In genomic region chr4:142113306-142113705, GRCm38 (mm10) we compare ENCODE assay signal across 8 mouse cellular contexts. TPM values are rescaled to one million over a fixed set of nuclear protein-coding genes. Genes with fewer than 3 reads are reported as not detected.
DNase-seq lines count a peak whose midpoint lies in the region; ATAC-seq lines count a peak whose summit lies in the region.

No protein-coding gene starts in this region.

- 35% methylated on average over 8 of the region's 8 CpGs for WGBS in forebrain, embryonic 13.5 days
- 34% methylated on average over 8 of the region's 8 CpGs for WGBS in forebrain, embryonic 12.5 days
- WGBS in midbrain, embryonic 12.5 days = 37% methylated on average over 8 of the region's 8 CpGs
- 43% methylated on average over 8 of the region's 8 CpGs for WGBS in midbrain, embryonic 10.5 days
- 32% methylated on average over 8 of the region's 8 CpGs for WGBS in intestine, embryonic 16.5 days
- 42% methylated on average over 8 of the region's 8 CpGs for WGBS in midbrain, embryonic 14.5 days

- peaks cover 35% of the 10 kb centered on the region for H3K36me3 ChIP-seq in forebrain, embryonic 13.5 days (ENCODE audit: poor library complexity, severe bottlenecking)
- peaks cover 27% of the 10 kb centered on the region for H3K36me3 ChIP-seq in forebrain, embryonic 12.5 days (replicated peaks)
- no peaks in the 10 kb centered on the region for H3K36me3 ChIP-seq in midbrain, embryonic 12.5 days
- H3K36me3 ChIP-seq in midbrain, embryonic 10.5 days = peaks cover 4% of the 10 kb centered on the region; the same call in 1 of the 2 replicates
- no peaks in the 10 kb centered on the region for H3K36me3 ChIP-seq in intestine, embryonic 16.5 days (ENCODE audit: control insufficient read depth, insufficient read depth, low read length)
- H3K36me3 ChIP-seq in midbrain, embryonic 14.5 days (ENCODE audit: control insufficient read depth, insufficient read depth, low read length) = no peaks in the 10 kb centered on the region

- H3K4me1 ChIP-seq in forebrain, embryonic 13.5 days = 0 out of 2 replicates have a peak, but pooled peaks cover 7% of the 10 kb centered on the region
- peaks cover 6% of the 10 kb centered on the region; the same call in 1 of the 2 replicates for H3K4me1 ChIP-seq in forebrain, embryonic 12.5 days
- 0 out of 2 replicates have a peak, but pooled peaks cover 4% of the 10 kb centered on the region for H3K4me1 ChIP-seq in midbrain, embryonic 12.5 days
- H3K4me1 ChIP-seq in midbrain, embryonic 10.5 days = peaks cover 4% of the 10 kb centered on the region
- H3K4me1 ChIP-seq in intestine, embryonic 16.5 days (ENCODE audit: control insufficient read depth, insufficient read depth, low read length) = peaks cover 2% of the 10 kb centered on the region; the same call in 1 of the 2 replicates
- 0 out of 2 replicates have a peak, but pooled peaks cover 5% of the 10 kb centered on the region for H3K4me1 ChIP-seq in midbrain, embryonic 14.5 days (ENCODE audit: control insufficient read depth, insufficient read depth, low read length)

- no peaks in the 10 kb centered on the region for H3K27me3 ChIP-seq in forebrain, embryonic 13.5 days
- H3K27me3 ChIP-seq in forebrain, embryonic 12.5 days = no peaks in the 10 kb centered on the region; the same call in 1 of the 2 replicates
- peaks cover 6% of the 10 kb centered on the region; the same call in 1 of the 2 replicates for H3K27me3 ChIP-seq in midbrain, embryonic 12.5 days
- no peaks in the 10 kb centered on the region for H3K27me3 ChIP-seq in midbrain, embryonic 10.5 days (ENCODE audit: low read depth, poor library complexity, severe bottlenecking)
- no peaks in the 10 kb centered on the region for H3K27me3 ChIP-seq in intestine, embryonic 16.5 days (replicated peaks; ENCODE audit: control insufficient read depth, insufficient read depth, low read length)
- H3K27me3 ChIP-seq in midbrain, embryonic 14.5 days (ENCODE audit: control insufficient read depth, insufficient read depth, low read length) = no peaks in the 10 kb centered on the region

- no peak overlapping the region for H3K27ac ChIP-seq in forebrain, embryonic 13.5 days
- no peak overlapping the region for H3K27ac ChIP-seq in forebrain, embryonic 12.5 days
- no peak overlapping the region for H3K27ac ChIP-seq in midbrain, embryonic 12.5 days (replicated peaks)
- no peak overlapping the region for H3K27ac ChIP-seq in midbrain, embryonic 10.5 days (replicated peaks)
- H3K27ac ChIP-seq in intestine, embryonic 16.5 days (ENCODE audit: low read length) = no peak overlapping the region
- no peak overlapping the region for H3K27ac ChIP-seq in midbrain, embryonic 14.5 days (replicated peaks; ENCODE audit: low read depth, low read length)

- ATAC-seq in forebrain, embryonic 13.5 days = peak; percentile 63; the same call in 1 of the 2 replicates
- ATAC-seq in forebrain, embryonic 12.5 days (ENCODE audit: low FRiP score) = no peak
- ATAC-seq in midbrain, embryonic 12.5 days (ENCODE audit: low FRiP score, low read depth) = peak; percentile 52; the same call in 1 of the 2 replicates
- peak; percentile 77 for ATAC-seq in intestine, embryonic 16.5 days
- ATAC-seq in midbrain, embryonic 14.5 days (ENCODE audit: low FRiP score, low TSS enrichment) = peak; percentile 52; the same call in 1 of the 2 replicates

- no peak overlapping the region for H3K4me3 ChIP-seq in forebrain, embryonic 13.5 days
- no peak overlapping the region for H3K4me3 ChIP-seq in forebrain, embryonic 12.5 days (replicated peaks)
- H3K4me3 ChIP-seq in midbrain, embryonic 12.5 days = no peak overlapping the region
- no peak overlapping the region for H3K4me3 ChIP-seq in midbrain, embryonic 10.5 days
- H3K4me3 ChIP-seq in intestine, embryonic 16.5 days (ENCODE audit: low read length) = no peak overlapping the region
- no peak overlapping the region for H3K4me3 ChIP-seq in midbrain, embryonic 14.5 days (replicated peaks; ENCODE audit: low read depth, low read length)

- no peaks in the 10 kb centered on the region for H3K9me3 ChIP-seq in forebrain, embryonic 13.5 days (replicated peaks)
- H3K9me3 ChIP-seq in forebrain, embryonic 12.5 days = no peaks in the 10 kb centered on the region
- 0 out of 2 replicates have a peak, but pooled peaks cover 6% of the 10 kb centered on the region for H3K9me3 ChIP-seq in midbrain, embryonic 12.5 days
- no peaks in the 10 kb centered on the region for H3K9me3 ChIP-seq in midbrain, embryonic 10.5 days (replicated peaks)
- no peaks in the 10 kb centered on the region for H3K9me3 ChIP-seq in intestine, embryonic 16.5 days (ENCODE audit: control insufficient read depth, low read length)
- no peaks in the 10 kb centered on the region for H3K9me3 ChIP-seq in midbrain, embryonic 14.5 days (ENCODE audit: control insufficient read depth, low read length)

- H3K4me2 ChIP-seq in forebrain, embryonic 13.5 days = no peak overlapping the region
- H3K4me2 ChIP-seq in forebrain, embryonic 12.5 days = no peak overlapping the region
- no peak overlapping the region for H3K4me2 ChIP-seq in midbrain, embryonic 12.5 days (replicated peaks)
- no peak overlapping the region for H3K4me2 ChIP-seq in intestine, embryonic 16.5 days (ENCODE audit: low read depth, low read length)
- no peak overlapping the region for H3K4me2 ChIP-seq in midbrain, embryonic 14.5 days (ENCODE audit: low read length)

- H3K9ac ChIP-seq in forebrain, embryonic 13.5 days = no peak overlapping the region
- H3K9ac ChIP-seq in forebrain, embryonic 12.5 days = no peak overlapping the region
- no peak overlapping the region for H3K9ac ChIP-seq in midbrain, embryonic 12.5 days (replicated peaks)
- no peak overlapping the region for H3K9ac ChIP-seq in intestine, embryonic 16.5 days (ENCODE audit: low read depth, low read length)
- no peak overlapping the region for H3K9ac ChIP-seq in midbrain, embryonic 14.5 days (replicated peaks; ENCODE audit: low read length)

- DNase-seq in midbrain, embryonic 10.5 days (ENCODE audit: low spot score) = no peak
- DNase-seq in cerebellum, adult 9-10 months = peak; percentile 83
- DNase-seq in midbrain, embryonic 14.5 days = peak; percentile 74
- DNase-seq in spleen, adult 12 weeks (ENCODE audit: low spot score) = no peak

RNA-seq across cellular contexts. Expression of gene Tmem51, which starts 29.2 kb away (rescaled TPM):
- polyA plus RNA-seq in forebrain, embryonic 13.5 days (2015; fragmentation: Nextera tagmentation; extraction: Ambion mirVana) = 3.4 and 4.5 TPM in 2 replicates
- polyA plus RNA-seq in forebrain, embryonic 12.5 days (2016; fragmentation: Nextera tagmentation; extraction: Ambion mirVana) = 4.8 and 6.0 TPM in 2 replicates
- 7.7 and 10.9 TPM in 2 replicates for polyA plus RNA-seq in midbrain, embryonic 12.5 days (2016; fragmentation: Nextera tagmentation; extraction: Ambion mirVana)
- 13.3 and 13.6 TPM in 2 replicates for polyA plus RNA-seq in midbrain, embryonic 10.5 days (2016; fragmentation: Nextera tagmentation; extraction: Ambion mirVana)
- polyA plus RNA-seq in intestine, embryonic 16.5 days (2015; fragmentation: Nextera tagmentation; extraction: Ambion mirVana) = 160 and 206 TPM in 2 replicates
- polyA plus RNA-seq in midbrain, embryonic 14.5 days (2014; fragmentation: Nextera tagmentation; extraction: Ambion mirVana) = 4.8 and 7.2 TPM in 2 replicates

Comparison
In these comparisons a context has a peak if more than half of its experiments do, and no peak if none do; other contexts are left out.
1. DNase-seq: peak in cerebellum, adult 9-10 months (single experiment) and midbrain, embryonic 14.5 days (single experiment); none in midbrain, embryonic 10.5 days (single experiment) and spleen, adult 12 weeks (single experiment).
2. RNA of gene Tmem51, which starts 29.2 kb away (polyA plus RNA-seq): 160 to 206 TPM in intestine, embryonic 16.5 days; 13.3 to 13.6 TPM in midbrain, embryonic 10.5 days, 7.7 to 10.9 TPM in midbrain, embryonic 12.5 days, 4.8 to 7.2 TPM in midbrain, embryonic 14.5 days, 4.8 to 6.0 TPM in forebrain, embryonic 12.5 days and 3.4 to 4.5 TPM in forebrain, embryonic 13.5 days; every median in the first group is over 10 times any median in the second.